Mouse (Mus musculus) cerebellum, adult 2 months (tissue): ENCODE measurements at regions not wholly inside any gene's neighbourhood (a gene's known extent, or its start where the extent isn't known, plus 50 kb on each side); places are given as distances from the start of the nearest gene placed in this dataset.

Source experiments
- CTCF ChIP-seq: fragments of 200-500 bp; IDR thresholded peaks from 2 replicates; pipeline ENCODE4 v1.5.1; 2011; ENCODE audit warnings: low read depth, mild to moderate bottlenecking, control low read depth, low read length, moderate library complexity, borderline replicate concordance; ENCODE audit not compliant: insufficient read depth
- POLR2A ChIP-seq: fragments of 200-500 bp; IDR thresholded peaks from 2 replicates; pipeline ENCODE4 v1.6.1; 2011; ENCODE audit warnings: low read length, control low read depth, borderline replicate concordance; ENCODE audit not compliant: insufficient read depth

GRCm38 (mm10) chr12:32488578-32488892 lies 110.0 kb downstream of the Ccdc71l start:
- TF ChIP-seq CTCF (no peak), POLR2A (no peak)
